Mouse (Mus musculus): ENCODE data around the gene Srarp.

DNA sequence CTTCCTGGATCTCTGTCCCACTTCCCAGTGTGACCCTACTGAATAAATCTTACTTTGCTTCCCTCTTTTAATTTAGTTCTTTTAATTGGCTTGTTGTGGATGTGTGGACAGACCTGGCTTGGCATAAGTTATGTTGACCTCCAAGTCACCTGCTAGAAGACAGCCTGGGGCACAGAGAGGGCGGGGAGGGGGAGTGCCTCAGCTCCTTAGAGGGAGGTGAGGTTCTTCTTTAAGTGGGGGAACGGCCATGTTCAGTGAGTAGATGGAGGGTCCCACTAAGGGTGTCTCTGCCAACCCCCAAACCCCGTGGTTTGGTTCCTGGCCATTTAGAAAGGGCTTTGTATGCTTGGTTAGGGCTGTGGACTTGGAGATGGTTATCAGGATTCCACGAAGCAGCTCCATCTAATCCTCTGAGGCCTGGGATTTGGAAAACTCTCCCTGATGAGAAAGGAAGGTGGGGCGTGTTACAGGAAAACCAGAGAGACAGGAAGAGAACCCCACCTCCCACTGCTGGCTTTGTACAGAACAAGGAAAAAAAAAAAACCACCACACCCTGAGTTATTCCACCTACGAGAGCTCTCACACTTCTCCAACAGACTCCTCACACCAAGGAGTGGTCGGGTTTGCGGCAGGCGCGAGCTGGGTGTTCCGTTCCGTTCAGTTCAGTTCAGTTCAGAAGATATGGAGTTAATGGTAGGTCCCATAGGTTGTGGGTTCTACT, 3.3 kb upstream of the Srarp start:
- no peak for TF ChIP-seq POLR2A (IDR thresholded peaks at IDR 0.05; ENCODE audit: insufficient read depth, low read depth, low read length)
- TF ChIP-seq CTCF (IDR thresholded peaks at IDR 0.05; ENCODE audit: insufficient read depth, low read depth, low read length), result no peak

Measured in olfactory bulb, adult 2 months (tissue).